Mouse (Mus musculus): ENCODE measurements around the gene Hilpda. TPM values are rescaled to one million over a fixed set of nuclear protein-coding genes. Genes with fewer than 3 reads are reported as not detected.

Gene Hilpda
- total RNA-seq, 1 experiment = 36.9 TPM

GRCm38 (mm10) chr6:29232321-29232720 is 40.0 kb upstream of the Hilpda start:
- in situ Hi-C loops (cut with MboI; ENCODE audit: low sequenced_read_pairs in 2 of 2, unreplicated experiment in 2 of 2) = no loop called here
- no peak for DNase-seq (ENCODE audit: low read depth, low spot score)
- H3K4me3 ChIP-seq (ENCODE audit: insufficient read depth in 1 of 2, low read depth in 1 of 2, low read length in 2 of 2, poor library complexity in 1 of 2, severe bottlenecking in 1 of 2) = no peak overlapping the region
- no peak overlapping the region for H3K9ac ChIP-seq (ENCODE audit: insufficient read depth, low read depth, low read length, poor library complexity, severe bottlenecking)
- H3K4me1 ChIP-seq (ENCODE audit: control insufficient read depth in 2 of 2, insufficient read depth in 2 of 2, low read length in 2 of 2, poor library complexity in 1 of 2) = peaks cover 0 to 5% of the 10 kb centered on the region in 2 experiments; a peak in 1 of 4 replicates
- H3K9me3 ChIP-seq (ENCODE audit: control insufficient read depth, insufficient read depth, low read depth, low read length) = no peaks in the 10 kb centered on the region
- no peak overlapping the region for H3K27ac ChIP-seq (ENCODE audit: insufficient read depth, low read depth, low read length, poor library complexity, severe bottlenecking)
- H3K36me3 ChIP-seq (ENCODE audit: control insufficient read depth, insufficient read depth, low read length, poor library complexity, severe bottlenecking) = no peaks in the 10 kb centered on the region
- TF ChIP-seq HCFC1 (IDR thresholded peaks at IDR 0.05; ENCODE audit: borderline replicate concordance, insufficient read depth, low read length) (no peak), CHD2 (IDR thresholded peaks at IDR 0.05; ENCODE audit: low read depth, low read length) (no peak), ZNF384 (IDR thresholded peaks at IDR 0.05; ENCODE audit: low read depth, low read length) (no peak), ZC3H11A (IDR thresholded peaks at IDR 0.05; ENCODE audit: borderline replicate concordance, low read depth, low read length) (no peak), MAFK (IDR thresholded peaks at IDR 0.05; ENCODE audit: insufficient read depth, low read depth, low read length) (no peak)

GRCm38 (mm10) chr6:29233710-29234109 is 38.6 kb upstream of the Hilpda start:
- no peak overlapping the region for H3K4me3 ChIP-seq (ENCODE audit: insufficient read depth in 1 of 2, low read depth in 1 of 2, low read length in 2 of 2, poor library complexity in 1 of 2, severe bottlenecking in 1 of 2)
- no peaks in the 10 kb centered on the region for H3K9me3 ChIP-seq (ENCODE audit: control insufficient read depth, insufficient read depth, low read depth, low read length)
- H3K36me3 ChIP-seq (ENCODE audit: control insufficient read depth, insufficient read depth, low read length, poor library complexity, severe bottlenecking) = no peaks in the 10 kb centered on the region
- TF ChIP-seq ZC3H11A (IDR thresholded peaks at IDR 0.05; ENCODE audit: borderline replicate concordance, low read depth, low read length) = no peak
- TF ChIP-seq HCFC1 (IDR thresholded peaks at IDR 0.05; ENCODE audit: borderline replicate concordance, insufficient read depth, low read length) = no peak
- TF ChIP-seq CHD2 (IDR thresholded peaks at IDR 0.05; ENCODE audit: low read depth, low read length) = no peak
- TF ChIP-seq ZNF384 (IDR thresholded peaks at IDR 0.05; ENCODE audit: low read depth, low read length) = no peak
- DNase-seq (ENCODE audit: low read depth, low spot score) = no peak
- in situ Hi-C loops (cut with MboI; ENCODE audit: low sequenced_read_pairs in 2 of 2, unreplicated experiment in 2 of 2) = no loop called here
- H3K27ac ChIP-seq (ENCODE audit: insufficient read depth, low read depth, low read length, poor library complexity, severe bottlenecking) = no peak overlapping the region
- no peak overlapping the region for H3K9ac ChIP-seq (ENCODE audit: insufficient read depth, low read depth, low read length, poor library complexity, severe bottlenecking)
- H3K4me1 ChIP-seq (ENCODE audit: control insufficient read depth in 2 of 2, insufficient read depth in 2 of 2, low read length in 2 of 2, poor library complexity in 1 of 2) = peaks cover 0 to 5% of the 10 kb centered on the region in 2 experiments; a peak in 1 of 4 replicates

GRCm38 (mm10) chr6:29234272-29234671 is 38.0 kb upstream of the Hilpda start:
- Histone ChIP-seq H3K36me3 (ENCODE audit: control insufficient read depth, insufficient read depth, low read length, poor library complexity, severe bottlenecking) (no peaks in the 10 kb centered on the region), H3K4me1 (ENCODE audit: control insufficient read depth in 2 of 2, insufficient read depth in 2 of 2, low read length in 2 of 2, poor library complexity in 1 of 2) (peaks cover 0 to 5% of the 10 kb centered on the region in 2 experiments; a peak in 1 of 4 replicates), H3K9ac (ENCODE audit: insufficient read depth, low read depth, low read length, poor library complexity, severe bottlenecking) (no peak overlapping the region), H3K27ac (ENCODE audit: insufficient read depth, low read depth, low read length, poor library complexity, severe bottlenecking) (no peak overlapping the region), H3K9me3 (ENCODE audit: control insufficient read depth, insufficient read depth, low read depth, low read length) (no peaks in the 10 kb centered on the region), H3K4me3 (ENCODE audit: insufficient read depth in 1 of 2, low read depth in 1 of 2, low read length in 2 of 2, poor library complexity in 1 of 2, severe bottlenecking in 1 of 2) (no peak overlapping the region)
- TF ChIP-seq HCFC1 (IDR thresholded peaks at IDR 0.05; ENCODE audit: borderline replicate concordance, insufficient read depth, low read length) (no peak), ZNF384 (IDR thresholded peaks at IDR 0.05; ENCODE audit: low read depth, low read length) (no peak), CHD2 (IDR thresholded peaks at IDR 0.05; ENCODE audit: low read depth, low read length) (no peak), MAFK (IDR thresholded peaks at IDR 0.05; ENCODE audit: insufficient read depth, low read depth, low read length) (no peak), ZC3H11A (IDR thresholded peaks at IDR 0.05; ENCODE audit: borderline replicate concordance, low read depth, low read length) (no peak)
- in situ Hi-C loops (cut with MboI; ENCODE audit: low sequenced_read_pairs in 2 of 2, unreplicated experiment in 2 of 2) = no loop called here
- DNase-seq (ENCODE audit: low read depth, low spot score) = peak; percentile 46

GRCm38 (mm10) chr6:29240806-29241205 is 31.5 kb upstream of the Hilpda start:
- H3K4me1 ChIP-seq (ENCODE audit: control insufficient read depth in 2 of 2, insufficient read depth in 2 of 2, low read length in 2 of 2, poor library complexity in 1 of 2) = peaks cover 0 to 6% of the 10 kb centered on the region in 2 experiments; a peak in 1 of 4 replicates
- DNase-seq (ENCODE audit: low read depth, low spot score) = peak; percentile 78
- no peak overlapping the region for H3K9ac ChIP-seq (ENCODE audit: insufficient read depth, low read depth, low read length, poor library complexity, severe bottlenecking)
- H3K27ac ChIP-seq (ENCODE audit: insufficient read depth, low read depth, low read length, poor library complexity, severe bottlenecking) = no peak overlapping the region
- in situ Hi-C loops (cut with MboI; ENCODE audit: low sequenced_read_pairs in 2 of 2, unreplicated experiment in 2 of 2) = no loop called here
- TF ChIP-seq ZNF384 (IDR thresholded peaks at IDR 0.05; ENCODE audit: low read depth, low read length) = no peak
- no peak for TF ChIP-seq CHD2 (IDR thresholded peaks at IDR 0.05; ENCODE audit: low read depth, low read length)
- TF ChIP-seq ZC3H11A (IDR thresholded peaks at IDR 0.05; ENCODE audit: borderline replicate concordance, low read depth, low read length) = no peak
- TF ChIP-seq HCFC1 (IDR thresholded peaks at IDR 0.05; ENCODE audit: borderline replicate concordance, insufficient read depth, low read length) = no peak
- TF ChIP-seq MAFK (IDR thresholded peaks at IDR 0.05; ENCODE audit: insufficient read depth, low read depth, low read length) = no peak
- H3K9me3 ChIP-seq (ENCODE audit: control insufficient read depth, insufficient read depth, low read depth, low read length) = no peaks in the 10 kb centered on the region
- no peak overlapping the region for H3K4me3 ChIP-seq (ENCODE audit: insufficient read depth in 1 of 2, low read depth in 1 of 2, low read length in 2 of 2, poor library complexity in 1 of 2, severe bottlenecking in 1 of 2)
- no peaks in the 10 kb centered on the region for H3K36me3 ChIP-seq (ENCODE audit: control insufficient read depth, insufficient read depth, low read length, poor library complexity, severe bottlenecking)

- H3K9ac ChIP-seq (ENCODE audit: insufficient read depth, low read depth, low read length, poor library complexity, severe bottlenecking) = no peak overlapping the region
- in situ Hi-C loops (cut with MboI; ENCODE audit: low sequenced_read_pairs in 2 of 2, unreplicated experiment in 2 of 2) = no loop called here
- peaks cover 0 to 8% of the 10 kb centered on the region in 2 experiments; a peak in 1 of 4 replicates for H3K4me1 ChIP-seq (ENCODE audit: control insufficient read depth in 2 of 2, insufficient read depth in 2 of 2, low read length in 2 of 2, poor library complexity in 1 of 2)
- TF ChIP-seq MAFK (IDR thresholded peaks at IDR 0.05; ENCODE audit: insufficient read depth, low read depth, low read length) (no peak), ZNF384 (IDR thresholded peaks at IDR 0.05; ENCODE audit: low read depth, low read length) (no peak), ZC3H11A (IDR thresholded peaks at IDR 0.05; ENCODE audit: borderline replicate concordance, low read depth, low read length) (no peak), HCFC1 (IDR thresholded peaks at IDR 0.05; ENCODE audit: borderline replicate concordance, insufficient read depth, low read length) (no peak), CHD2 (IDR thresholded peaks at IDR 0.05; ENCODE audit: low read depth, low read length) (no peak)
- no peak overlapping the region for H3K4me3 ChIP-seq (ENCODE audit: insufficient read depth in 1 of 2, low read depth in 1 of 2, low read length in 2 of 2, poor library complexity in 1 of 2, severe bottlenecking in 1 of 2)
- no peaks in the 10 kb centered on the region for H3K9me3 ChIP-seq (ENCODE audit: control insufficient read depth, insufficient read depth, low read depth, low read length)
- no peak for DNase-seq (ENCODE audit: low read depth, low spot score)
- H3K27ac ChIP-seq (ENCODE audit: insufficient read depth, low read depth, low read length, poor library complexity, severe bottlenecking) = no peak overlapping the region
- no peaks in the 10 kb centered on the region for H3K36me3 ChIP-seq (ENCODE audit: control insufficient read depth, insufficient read depth, low read length, poor library complexity, severe bottlenecking)
Observed at GRCm38 (mm10) chr6:29241697-29242096, 30.6 kb upstream of the Hilpda start.
